Comparison of ENCODE assay signal across 21 mouse cellular contexts in the genomic region with DNA sequence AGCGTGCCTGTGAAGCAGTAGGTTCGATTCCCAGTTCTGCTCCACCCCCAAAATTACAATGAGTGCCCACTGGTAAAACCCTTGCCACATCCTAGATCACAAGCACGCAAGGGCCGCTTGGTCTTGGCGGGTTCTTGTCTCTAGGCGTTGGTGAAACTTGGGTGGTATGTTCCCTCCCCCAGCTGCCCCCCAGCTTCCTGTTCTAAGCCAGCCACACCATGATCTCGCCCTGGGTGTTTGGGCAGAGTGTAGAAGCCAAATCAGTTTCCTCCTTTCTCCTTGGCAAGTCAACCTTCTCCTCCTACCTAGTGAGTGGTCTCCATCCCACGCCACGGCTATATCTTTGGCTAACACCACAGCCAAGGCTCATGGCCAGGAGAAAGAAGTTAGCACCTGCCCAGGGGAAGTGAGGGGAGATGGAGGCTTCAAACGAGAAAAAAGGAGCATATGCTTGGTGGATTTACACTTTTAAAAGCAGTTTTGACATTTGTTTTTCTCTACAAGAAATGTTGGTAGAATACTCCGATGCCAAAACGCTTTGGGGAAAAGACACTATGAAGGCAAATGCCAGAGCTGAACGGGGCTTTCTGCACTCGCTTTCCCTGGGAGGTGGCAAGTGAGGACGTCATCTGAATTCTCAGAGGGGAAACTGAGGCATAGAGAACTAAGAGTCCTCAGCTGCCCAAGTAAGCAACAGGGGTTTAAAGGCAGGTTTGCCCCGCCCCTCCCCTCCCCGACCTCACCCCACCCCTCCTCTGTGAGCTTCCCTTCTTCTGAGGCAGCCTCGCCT. TPM values are rescaled to one million over a fixed set of nuclear protein-coding genes. Genes with fewer than 3 reads are reported as not detected.
DNase-seq lines count a peak whose midpoint lies in the region; ATAC-seq and TF ChIP-seq lines count a peak whose summit lies in the region.
"Had no signal": no experiment of that assay in that cellular context is flagged by ENCODE, and none has a peak within 500 bp of the region (broad histone marks: within the 10 kb centered on the region; RNA-seq: fewer than 3 reads in every experiment).

No protein-coding gene starts in this region.

- 0 out of 2 replicates have a peak overlapping the region, but pooled peaks have one; percentile 1 for H3K27ac ChIP-seq in hindbrain, embryonic 12.5 days
- no peak overlapping the region for H3K27ac ChIP-seq in hindbrain, embryonic 11.5 days (ENCODE audit: low read depth, low read length)
- H3K27ac ChIP-seq in thymus, adult 2 months (ENCODE audit: control insufficient read depth, insufficient read depth, low read length) = peak overlapping the region; percentile 98
- H3K27ac ChIP-seq in intestine, embryonic 16.5 days (ENCODE audit: low read length) = no peak overlapping the region
- H3K27ac ChIP-seq: forebrain, embryonic 10.5 days; liver, embryonic 13.5 days; stomach, embryonic 15.5 days had no signal

- no peak for DNase-seq in hindbrain, embryonic 11.5 days (ENCODE audit: low spot score)
- DNase-seq in thymus, adult 2 months = peak; percentile 70
- no peak for DNase-seq in adrenal gland, postnatal 14 days
- DNase-seq in cerebellum, adult 8-10 months = no peak
- DNase-seq: adrenal gland, postnatal 25 days; cerebellum, adult 2 months; gastrocnemius, postnatal 36 days; kidney, postnatal 4 days; liver, embryonic 13.5 days; retina, postnatal 1 day had no signal

- peaks cover 11% of the 10 kb centered on the region for H3K27me3 ChIP-seq in hindbrain, embryonic 12.5 days
- peaks cover 4% of the 10 kb centered on the region; the same call in 1 of the 2 replicates for H3K27me3 ChIP-seq in hindbrain, embryonic 11.5 days (ENCODE audit: control insufficient read depth, insufficient read depth, low read length)
- H3K27me3 ChIP-seq in thymus, adult 2 months (ENCODE audit: control insufficient read depth, insufficient read depth, low read length) = no peaks in the 10 kb centered on the region
- H3K27me3 ChIP-seq in intestine, embryonic 16.5 days (replicated peaks; ENCODE audit: control insufficient read depth, insufficient read depth, low read length) = no peaks in the 10 kb centered on the region

- TF ChIP-seq POLR2A in thymus, adult 2 months (IDR thresholded peaks at IDR 0.05; ENCODE audit: control insufficient read depth, extremely low read depth, insufficient read depth, low read length, poor library complexity) = no peak

- H3K9ac ChIP-seq in hindbrain, embryonic 12.5 days = no peak overlapping the region
- no peak overlapping the region for H3K9ac ChIP-seq in hindbrain, embryonic 11.5 days (ENCODE audit: low read depth, low read length)
- H3K9ac ChIP-seq in intestine, embryonic 16.5 days (ENCODE audit: low read depth, low read length) = no peak overlapping the region
- H3K9ac ChIP-seq: liver, embryonic 13.5 days; stomach, embryonic 15.5 days had no signal

- no peaks in the 10 kb centered on the region for H3K36me3 ChIP-seq in hindbrain, embryonic 12.5 days
- no peaks in the 10 kb centered on the region for H3K36me3 ChIP-seq in hindbrain, embryonic 11.5 days (ENCODE audit: control insufficient read depth, insufficient read depth, low read length)
- no peaks in the 10 kb centered on the region for H3K36me3 ChIP-seq in thymus, adult 2 months (ENCODE audit: control insufficient read depth, insufficient read depth, low read length)
- H3K36me3 ChIP-seq in intestine, embryonic 16.5 days (ENCODE audit: control insufficient read depth, insufficient read depth, low read length) = no peaks in the 10 kb centered on the region
- H3K36me3 ChIP-seq: forebrain, embryonic 10.5 days; liver, embryonic 13.5 days; stomach, embryonic 15.5 days had no signal

- no peak for ATAC-seq in hindbrain, embryonic 12.5 days (ENCODE audit: low FRiP score)
- no peak for ATAC-seq in hindbrain, embryonic 11.5 days (ENCODE audit: low FRiP score)
- ATAC-seq in CD4-positive, CD25-positive, alpha-beta regulatory T cell, adult 4 months = peak; percentile 25
- ATAC-seq in megakaryocyte, adult 5-6 weeks (ENCODE audit: poor library complexity, severe bottlenecking) = peak; percentile 60
- no peak for ATAC-seq in intestine, embryonic 16.5 days
- ATAC-seq: Patski had no signal

- peaks cover 18% of the 10 kb centered on the region for H3K4me1 ChIP-seq in hindbrain, embryonic 12.5 days
- no peaks in the 10 kb centered on the region for H3K4me1 ChIP-seq in hindbrain, embryonic 11.5 days (replicated peaks; ENCODE audit: control insufficient read depth, insufficient read depth, low read length)
- peaks cover 62% of the 10 kb centered on the region for H3K4me1 ChIP-seq in thymus, adult 2 months (replicated peaks; ENCODE audit: control insufficient read depth, insufficient read depth, low read length)
- peaks cover 4% of the 10 kb centered on the region; the same call in 1 of the 2 replicates for H3K4me1 ChIP-seq in intestine, embryonic 16.5 days (ENCODE audit: control insufficient read depth, insufficient read depth, low read length)

- no peak overlapping the region for H3K4me2 ChIP-seq in hindbrain, embryonic 12.5 days (replicated peaks)
- H3K4me2 ChIP-seq in hindbrain, embryonic 11.5 days (replicated peaks; ENCODE audit: low read depth, low read length) = no peak overlapping the region
- H3K4me2 ChIP-seq in intestine, embryonic 16.5 days (ENCODE audit: low read depth, low read length) = no peak overlapping the region
- H3K4me2 ChIP-seq: stomach, embryonic 15.5 days had no signal

- TF ChIP-seq CTCF in thymus, adult 2 months (IDR thresholded peaks at IDR 0.05; ENCODE audit: borderline replicate concordance, control insufficient read depth, extremely low read depth, insufficient read depth, low read length, poor library complexity) = no peak

- H3K4me3 ChIP-seq in hindbrain, embryonic 12.5 days = no peak overlapping the region
- H3K4me3 ChIP-seq in hindbrain, embryonic 11.5 days (ENCODE audit: low read depth, low read length) = no peak overlapping the region
- peak overlapping the region; percentile 20; the same call in 1 of the 2 replicates for H3K4me3 ChIP-seq in thymus, adult 2 months (ENCODE audit: control insufficient read depth, insufficient read depth, low read length)
- no peak overlapping the region for H3K4me3 ChIP-seq in intestine, embryonic 16.5 days (ENCODE audit: low read length)
- H3K4me3 ChIP-seq: liver, embryonic 13.5 days; megakaryocyte, embryonic 14.5 days; myocyte; stomach, embryonic 15.5 days had no signal

- 74% methylated on average over 17 of the region's 18 CpGs for whole genome bisulfite sequencing in hindbrain, embryonic 12.5 days
- WGBS in hindbrain, embryonic 11.5 days = 67% methylated on average over 18 of the region's 18 CpGs
- 10% methylated on average over 18 of the region's 18 CpGs for whole genome bisulfite sequencing in thymus, adult 2 months
- 68% methylated on average over 18 of the region's 18 CpGs for WGBS in intestine, embryonic 16.5 days

- no peaks in the 10 kb centered on the region for H3K9me3 ChIP-seq in hindbrain, embryonic 12.5 days (replicated peaks)
- no peaks in the 10 kb centered on the region for H3K9me3 ChIP-seq in hindbrain, embryonic 11.5 days (ENCODE audit: control insufficient read depth, low read length)
- H3K9me3 ChIP-seq in intestine, embryonic 16.5 days (ENCODE audit: control insufficient read depth, low read length) = no peaks in the 10 kb centered on the region
- H3K9me3 ChIP-seq: forebrain, embryonic 10.5 days; liver, embryonic 13.5 days; megakaryocyte, embryonic 14.5 days; stomach, embryonic 15.5 days had no signal

RNA-seq across cellular contexts. Expression of a gene that starts 42.3 kb away (rescaled TPM):
- polyA plus RNA-seq in hindbrain, embryonic 12.5 days (2016; fragmentation: Nextera tagmentation; extraction: Ambion mirVana) = 3.0 and 3.8 TPM in 2 replicates
- polyA plus RNA-seq in hindbrain, embryonic 11.5 days (2014; fragmentation: Nextera tagmentation; extraction: Ambion mirVana) = 3.0 and 3.9 TPM in 2 replicates
- 10 to 100 TPM; 37.7 to 55.0 TPM for polyA plus RNA-seq in CD4-positive, CD25-positive, alpha-beta regulatory T cell, adult 4 months (2017; shearing (Covaris generic))
- 3.6 and 4.3 TPM in 2 replicates for total RNA-seq in megakaryocyte, adult 5-6 weeks (2015)
- 7.3 and 7.4 TPM in 2 replicates for total RNA-seq in megakaryocyte, adult 5-6 weeks (2017)
- 139 and 162 TPM in 2 replicates for polyA plus RNA-seq in thymus, adult 2 months (2012; rRNA removed)
- 3.0 and 14.8 TPM in 2 replicates for total RNA-seq in adrenal gland, postnatal 14 days (2021)
- polyA plus RNA-seq in intestine, embryonic 16.5 days (2015; fragmentation: Nextera tagmentation; extraction: Ambion mirVana) = 0.47 and 0.86 TPM in 2 replicates
- polyA plus RNA-seq: myocyte, Patski had no signal

RNA-seq across cellular contexts. Expression of a gene that starts 49.7 kb away (rescaled TPM):
- not detected in 2 replicates for polyA plus RNA-seq in hindbrain, embryonic 12.5 days (2016; fragmentation: Nextera tagmentation; extraction: Ambion mirVana)
- polyA plus RNA-seq in hindbrain, embryonic 11.5 days (2014; fragmentation: Nextera tagmentation; extraction: Ambion mirVana) = not detected in 2 replicates
- under 1 TPM in 1 of 2 experiments, not detected in 1; 0.24 TPM for polyA plus RNA-seq in CD4-positive, CD25-positive, alpha-beta regulatory T cell, adult 4 months (2017; shearing (Covaris generic))
- 0.11 TPM in 1 of 2 replicates, not detected in the other for total RNA-seq in megakaryocyte, adult 5-6 weeks (2015)
- total RNA-seq in megakaryocyte, adult 5-6 weeks (2017) = 0.18 TPM in 1 of 2 replicates, not detected in the other
- 0.09 TPM in 2 replicates for polyA plus RNA-seq in thymus, adult 2 months (2012; rRNA removed)
- not detected in 2 replicates for total RNA-seq in adrenal gland, postnatal 14 days (2021)
- not detected in 2 replicates for polyA plus RNA-seq in intestine, embryonic 16.5 days (2015; fragmentation: Nextera tagmentation; extraction: Ambion mirVana)
- total RNA-seq: adrenal gland, postnatal 25 days; gastrocnemius, postnatal 36 days had no signal
- polyA plus RNA-seq: cerebellum, adult 2 months; embryonic facial prominence, embryonic 11.5 days; forebrain, embryonic 10.5 days; heart, postnatal 0 days; liver, embryonic 13.5 days; myocyte; Patski; stomach, embryonic 15.5 days had no signal

RNA-seq across cellular contexts. Expression of a gene that starts 57.0 kb away (rescaled TPM):
- polyA plus RNA-seq in hindbrain, embryonic 12.5 days (2016; fragmentation: Nextera tagmentation; extraction: Ambion mirVana) = 0.36 and 0.74 TPM in 2 replicates
- 0.11 TPM in 2 replicates for polyA plus RNA-seq in hindbrain, embryonic 11.5 days (2014; fragmentation: Nextera tagmentation; extraction: Ambion mirVana)
- polyA plus RNA-seq in CD4-positive, CD25-positive, alpha-beta regulatory T cell, adult 4 months (2017; shearing (Covaris generic)) = under 1 TPM in 1 of 2 experiments, not detected in 1; 0.30 TPM
- 1.0 and 1.5 TPM in 2 replicates for total RNA-seq in megakaryocyte, adult 5-6 weeks (2015)
- 1.7 and 2.6 TPM in 2 replicates for total RNA-seq in megakaryocyte, adult 5-6 weeks (2017)
- 3.5 and 5.4 TPM in 2 replicates for polyA plus RNA-seq in thymus, adult 2 months (2012; rRNA removed)
- 0.79 and 0.96 TPM in 2 replicates for total RNA-seq in adrenal gland, postnatal 14 days (2021)
- polyA plus RNA-seq in intestine, embryonic 16.5 days (2015; fragmentation: Nextera tagmentation; extraction: Ambion mirVana) = 24.9 and 29.2 TPM in 2 replicates
- polyA plus RNA-seq: myocyte, Patski had no signal

Comparison
In these comparisons a context has a peak if more than half of its experiments do, and no peak if none do; other contexts are left out.
1. H3K27ac ChIP-seq: peak in hindbrain, embryonic 12.5 days (single experiment) and thymus, adult 2 months (single experiment); none in hindbrain, embryonic 11.5 days (single experiment) and intestine, embryonic 16.5 days (single experiment).
2. ATAC-seq: peak in CD4-positive, CD25-positive, alpha-beta regulatory T cell, adult 4 months (single experiment) and megakaryocyte, adult 5-6 weeks (single experiment); none in hindbrain, embryonic 12.5 days (single experiment), hindbrain, embryonic 11.5 days (single experiment) and intestine, embryonic 16.5 days (single experiment).